Mouse (Mus musculus): ENCODE measurements around the gene Ngb.

Ngb gene

DNA sequence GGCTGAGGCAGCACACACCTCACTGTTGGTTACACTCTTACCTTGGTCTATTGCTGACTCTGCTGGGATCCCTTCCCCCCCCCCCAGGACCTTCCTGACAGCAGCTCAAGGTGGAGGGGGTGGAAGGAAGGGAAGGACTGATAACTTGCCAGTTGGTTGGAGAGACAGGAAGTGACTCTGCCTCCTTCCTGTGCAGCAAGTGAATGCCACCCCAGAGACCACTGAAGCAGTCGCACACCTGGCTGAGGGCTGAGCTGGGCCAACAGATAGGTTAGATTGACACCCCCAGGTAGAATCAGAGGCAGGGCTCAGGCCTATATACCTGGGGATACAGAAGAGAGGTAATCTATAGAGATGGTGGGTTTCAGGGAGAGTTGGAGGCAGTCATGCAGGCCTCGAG, 10.4 kb downstream of the Ngb start:
- DNase-seq (ENCODE audit: low read depth, low spot score) = no peak

GRCm38 (mm10) chr12:87089701-87090100, 12.6 kb downstream of the Ngb start:
- no peak for DNase-seq (ENCODE audit: low read depth, low spot score)

DNA sequence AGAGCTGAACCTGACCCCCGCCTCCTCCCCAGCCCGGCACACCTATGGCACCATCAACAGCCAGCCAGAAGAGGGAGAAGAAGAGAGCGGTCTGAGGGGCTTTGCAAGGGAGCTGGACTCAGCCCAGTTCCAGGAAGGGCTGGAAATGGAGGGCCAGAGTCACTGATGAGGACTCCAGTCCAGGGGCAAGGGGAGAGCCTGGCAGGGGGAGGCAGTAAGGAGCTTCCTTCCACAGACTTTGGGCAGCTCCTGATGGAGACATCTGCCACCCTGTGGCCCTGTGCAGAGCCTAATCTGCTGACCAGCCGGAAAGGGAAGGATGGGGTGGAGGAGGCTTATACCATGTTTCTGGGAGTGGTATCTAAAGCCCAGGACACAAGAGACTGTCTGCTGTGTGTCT, 13.1 kb downstream of the Ngb start:
- DNase-seq (ENCODE audit: low read depth, low spot score) = no peak

DNA sequence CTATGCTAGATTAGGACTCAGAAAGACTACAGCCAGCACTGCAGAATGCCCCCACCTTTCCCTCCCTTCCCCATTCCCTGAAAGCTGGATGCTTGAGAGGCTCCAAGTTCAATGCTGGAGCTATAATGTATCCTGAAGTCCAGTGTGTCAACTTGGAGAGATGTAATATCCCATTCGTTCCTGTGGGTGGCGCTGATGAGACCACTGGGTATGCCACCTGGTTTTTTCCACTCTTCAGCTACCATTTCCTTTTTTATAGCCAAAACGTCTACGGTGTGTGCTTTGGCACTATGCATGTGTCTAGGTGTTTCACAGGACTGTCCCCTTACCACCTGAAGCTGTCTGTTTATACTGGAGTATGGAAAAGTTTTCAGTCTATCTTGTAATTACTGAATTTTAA, 14.0 kb downstream of the Ngb start:
- no peak for DNase-seq (ENCODE audit: low read depth, low spot score)

DNA sequence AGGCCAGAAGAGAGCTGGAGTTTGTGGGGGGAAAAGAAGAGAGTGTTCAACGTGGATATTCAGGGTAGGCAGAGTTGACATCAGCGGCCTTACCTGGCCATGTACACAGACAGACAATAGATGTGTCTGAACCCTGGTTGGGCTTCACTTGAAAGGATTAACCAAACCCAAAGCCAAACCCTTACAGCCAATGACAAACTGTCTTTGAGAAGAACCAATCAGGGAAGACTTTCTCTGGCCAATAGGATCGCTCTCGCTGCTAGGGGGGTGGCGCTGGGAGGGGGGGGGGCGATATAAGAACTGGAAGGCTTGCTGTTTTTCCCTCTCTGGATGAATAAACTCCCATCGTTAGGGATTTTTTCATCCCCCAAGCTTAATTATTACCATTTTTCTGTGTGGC, 15.1 kb downstream of the Ngb start:
- no peak for DNase-seq (ENCODE audit: low read depth, low spot score)

GRCm38 (mm10) chr12:87082797-87083196, 19.5 kb downstream of the Ngb start:
- no peak for DNase-seq (ENCODE audit: low read depth, low spot score)

GRCm38 (mm10) chr12:87076610-87077009, 25.7 kb downstream of the Ngb start:
- DNase-seq (ENCODE audit: low read depth, low spot score) = no peak

- no peak for DNase-seq (ENCODE audit: low read depth, low spot score)
These were observed 31.8 kb downstream of the Ngb start for GRCm38 (mm10) chr12:87070520-87070919.

DNA sequence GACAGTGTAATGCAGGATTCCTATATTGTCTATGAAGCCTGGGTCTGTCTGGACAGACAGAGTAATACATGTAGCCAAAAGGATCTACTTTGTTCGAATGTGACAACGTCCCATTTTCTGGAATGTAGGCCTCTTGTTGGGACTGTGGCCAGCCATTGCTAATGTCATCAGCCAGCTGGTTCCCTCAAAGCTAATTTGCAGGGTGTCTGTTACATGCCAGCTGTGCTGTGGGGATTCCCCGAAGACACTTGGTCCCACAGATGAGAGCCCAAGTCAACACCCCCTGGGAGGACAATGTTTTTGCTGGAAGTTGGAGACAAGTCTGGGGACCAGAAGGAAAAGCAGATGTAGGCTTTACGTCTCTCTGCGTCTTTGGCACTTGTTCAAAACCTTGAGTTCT, 35.9 kb downstream of the Ngb start:
- no peak for DNase-seq (ENCODE audit: low read depth, low spot score)

- no peak for DNase-seq (ENCODE audit: low read depth, low spot score)
These were observed 36.9 kb downstream of the Ngb start for GRCm38 (mm10) chr12:87065446-87065845.

- no peak for DNase-seq (ENCODE audit: low read depth, low spot score)
These were observed 45.3 kb downstream of the Ngb start for GRCm38 (mm10) chr12:87057066-87057465.

GRCm38 (mm10) chr12:87054873-87055272, 47.5 kb downstream of the Ngb start:
- no peak for DNase-seq (ENCODE audit: low read depth, low spot score)

- DNase-seq (ENCODE audit: low read depth, low spot score) = peak; percentile 61
These were observed 49.5 kb downstream of the Ngb start for GRCm38 (mm10) chr12:87052661-87053321.

- DNase-seq (ENCODE audit: low read depth, low spot score) = no peak
These were observed 54.8 kb downstream of the Ngb start for GRCm38 (mm10) chr12:87047536-87047935.
